Mouse (Mus musculus): Measurements from ENCODE around the gene Hoxc5.

GRCm38 (mm10) chr15:103015009-103015399, 47.8 kb downstream of the Hoxc5 start:
- TF ChIP-seq USF1 (IDR thresholded peaks at IDR 0.05; ENCODE audit: low read depth) (no peak), MYOD1 (IDR thresholded peaks at IDR 0.05; ENCODE audit: control insufficient read depth, insufficient read length, low read depth) (no peak)

Measured in C2C12 (cell line).